Mouse (Mus musculus) stomach, embryonic 14.5 days (tissue): ENCODE measurements around the gene Zfp92. TPM values are rescaled to one million over a fixed set of nuclear protein-coding genes. Genes with fewer than 3 reads are reported as not detected.

Experiments
- ATAC-seq: fragments of 200-750 bp; cut with Nextera tagmentation; 2 replicates; pipeline ENCODE4 v1.8.0; 2017; ENCODE audit warnings: low read depth, moderate TSS enrichment; ENCODE audit not compliant: insufficient number of reproducible peaks, insufficient read depth, low FRiP score
- H3K27ac ChIP-seq: fragments of 300-500 bp; sonication (generic); 2 replicates; pipeline ENCODE4 v1.5.1; 2014; ENCODE audit warnings: mild to moderate bottlenecking, low read length, moderate library complexity, mixed read lengths
- H3K27me3 ChIP-seq: fragments of 300-500 bp; sonication (generic); 2 replicates; pipeline ENCODE4 v1.6.1; 2014; ENCODE audit warnings: low read length, control low read depth, mixed read lengths; ENCODE audit not compliant: control insufficient read depth, insufficient read depth
- H3K36me3 ChIP-seq: fragments of 300-500 bp; sonication (generic); 2 replicates; pipeline ENCODE4 v1.6.1; 2014; ENCODE audit warnings: mild to moderate bottlenecking, control low read depth, low read length, moderate library complexity, mixed read lengths; ENCODE audit not compliant: control insufficient read depth, insufficient read depth
- H3K4me1 ChIP-seq: fragments of 300-500 bp; sonication (generic); 2 replicates; pipeline ENCODE4 v1.6.1; 2014; ENCODE audit warnings: low read length, control low read depth, mixed read lengths; ENCODE audit not compliant: control insufficient read depth, insufficient read depth
- H3K4me2 ChIP-seq: fragments of 300-500 bp; sonication (generic); replicated peaks from 2 replicates; pipeline ENCODE4 v1.6.1; 2014; ENCODE audit warnings: low read depth, low read length, control low read depth
- H3K4me3 ChIP-seq: fragments of 300-500 bp; sonication (generic); 2 replicates; pipeline ENCODE4 v1.5.1; 2014; ENCODE audit warnings: low read depth, low read length, control low read depth
- H3K9ac ChIP-seq: fragments of 300-500 bp; sonication (generic); replicated peaks from 2 replicates; pipeline ENCODE4 v1.6.1; 2014; ENCODE audit warnings: low read depth, mild to moderate bottlenecking, control low read depth, low read length, moderate library complexity, mixed read lengths
- H3K9me3 ChIP-seq: fragments of 300-500 bp; sonication (generic); 2 replicates; pipeline ENCODE4 v1.6.1; 2016; ENCODE audit warnings: low read depth, low read length, control low read depth; ENCODE audit not compliant: control insufficient read depth
- WGBS: fragments of 180-500 bp; shearing (Covaris S2); extraction: QIAGEN DNeasy Blood & Tissue Kit; methylation state at CpG from one replicate; pipeline ENCODE4 v1.1.7; 2014; 5-methylcytosine and 5-hydroxymethylcytosine counted together
- polyA plus RNA-seq: library from polyadenylated mRNA; unstranded; fragments of >200 nt; fragmentation: Nextera tagmentation; extraction: Ambion mirVana; gene quantifications from 2 replicates; pipeline ENCODE4 v1.2.1, GENCODE M21; 2014

Zfp92 gene
- polyA plus RNA-seq, 1 experiment from 2014 or later, result 0.09 TPM

DNA sequence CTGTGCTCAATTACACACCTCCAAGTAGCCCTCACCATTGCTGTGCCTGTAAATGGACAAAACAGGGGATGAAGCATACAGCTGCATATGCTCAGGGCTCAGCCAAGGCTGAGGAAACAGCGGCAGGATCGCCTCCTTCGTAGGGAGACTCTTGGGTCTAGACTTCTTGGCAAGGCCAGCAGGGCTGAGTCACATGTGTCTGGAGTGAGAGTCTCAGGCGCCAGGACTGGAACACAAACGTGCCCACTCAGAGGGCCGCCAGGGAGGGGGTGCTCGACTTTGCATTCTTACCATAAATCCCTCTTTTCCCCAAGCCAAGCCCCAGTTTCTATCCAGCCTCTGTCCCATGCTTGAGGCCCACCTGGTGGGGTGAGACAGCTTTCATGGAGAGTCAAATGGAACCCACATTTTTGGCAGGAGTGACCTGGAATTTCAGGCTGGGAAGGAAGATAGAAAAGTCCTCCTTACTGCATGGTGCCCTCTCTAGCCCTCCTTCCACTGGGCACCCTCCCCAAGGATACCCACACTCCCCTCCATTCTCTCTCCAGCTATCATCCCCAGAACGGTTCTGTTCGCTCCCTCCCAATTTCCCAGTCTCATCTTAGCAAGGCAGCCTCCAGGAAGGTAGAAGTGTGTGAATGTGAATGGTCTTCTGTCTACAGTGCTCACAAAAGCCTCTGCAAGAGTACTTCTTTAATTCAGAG lies 54.7 kb downstream of the Zfp92 start:
- Histone ChIP-seq H3K27me3 (no peaks in the 10 kb centered on the region), H3K27ac (no peak overlapping the region), H3K4me2 (no peak overlapping the region), H3K4me1 (no peaks in the 10 kb centered on the region), H3K36me3 (no peaks in the 10 kb centered on the region), H3K4me3 (no peak overlapping the region), H3K9ac (no peak overlapping the region), H3K9me3 (no peaks in the 10 kb centered on the region)
- ATAC-seq, result no peak
- WGBS, result 64% methylated on average over 9 of the region's 9 CpGs

DNA sequence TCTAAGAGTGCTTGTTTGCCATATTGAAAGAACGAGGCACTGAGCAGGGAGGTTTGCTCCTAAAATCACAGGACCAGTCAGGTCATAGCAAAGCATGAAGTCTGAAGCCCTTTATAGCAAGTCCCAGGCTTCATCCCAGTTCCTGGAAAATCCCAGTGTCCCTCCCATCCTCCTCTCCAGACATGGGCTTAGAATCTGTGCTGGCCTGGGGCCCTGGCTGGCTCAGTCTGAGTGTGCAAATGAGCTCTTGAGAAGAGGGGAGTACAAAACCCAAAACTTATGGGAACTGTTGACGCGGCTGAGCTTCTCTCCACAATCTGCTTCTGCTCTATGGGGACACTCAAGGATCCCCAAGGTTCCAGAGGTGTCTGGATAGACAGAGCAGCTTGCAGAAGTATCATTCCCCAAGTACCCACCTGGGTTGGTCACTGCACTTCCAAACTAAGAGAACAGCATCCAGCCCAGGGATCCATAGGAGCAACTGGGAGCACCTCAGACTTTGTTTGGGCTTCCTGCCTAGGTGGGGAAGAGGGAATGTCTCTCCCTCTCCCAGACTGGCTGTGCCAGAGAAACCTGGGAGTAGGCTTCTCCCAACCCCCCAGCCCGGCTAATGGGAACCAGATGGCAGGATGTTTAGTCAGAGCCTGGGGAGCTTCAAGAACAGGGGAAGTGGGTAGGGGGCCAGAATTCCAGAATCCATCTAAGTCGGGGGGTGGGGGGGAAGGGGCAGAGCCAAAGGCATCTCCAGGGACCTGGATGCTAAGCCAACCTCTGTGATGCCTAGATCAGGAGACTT lies 56.7 kb downstream of the Zfp92 start:
- WGBS, result 66% methylated on average over 5 of the region's 5 CpGs
- Histone ChIP-seq H3K9ac (no peak overlapping the region), H3K36me3 (no peaks in the 10 kb centered on the region), H3K4me1 (no peaks in the 10 kb centered on the region), H3K27ac (peak overlapping the region; percentile 71; the same call in 1 of the 2 replicates), H3K27me3 (no peaks in the 10 kb centered on the region), H3K4me2 (no peak overlapping the region), H3K9me3 (no peaks in the 10 kb centered on the region), H3K4me3 (no peak overlapping the region)
- ATAC-seq, result peak; percentile 46; the same call in 1 of the 2 replicates

GRCm38 (mm10) chrX:73468330-73468729 lies 57.4 kb downstream of the Zfp92 start:
- H3K27me3 ChIP-seq, result no peaks in the 10 kb centered on the region
- no peak for ATAC-seq
- WGBS, result 79% methylated on average over 3 of the region's 3 CpGs
- H3K4me1 ChIP-seq, result no peaks in the 10 kb centered on the region
- no peak overlapping the region for H3K9ac ChIP-seq
- no peaks in the 10 kb centered on the region for H3K9me3 ChIP-seq
- H3K4me3 ChIP-seq, result no peak overlapping the region
- H3K36me3 ChIP-seq, result no peaks in the 10 kb centered on the region
- no peak overlapping the region for H3K4me2 ChIP-seq
- peak overlapping the region; percentile 71; the same call in 1 of the 2 replicates for H3K27ac ChIP-seq

- no peaks in the 10 kb centered on the region for H3K9me3 ChIP-seq
- H3K36me3 ChIP-seq, result no peaks in the 10 kb centered on the region
- H3K4me2 ChIP-seq, result no peak overlapping the region
- H3K27ac ChIP-seq, result peak overlapping the region; percentile 71; the same call in 1 of the 2 replicates
- H3K4me1 ChIP-seq, result no peaks in the 10 kb centered on the region
- 45% methylated on average over 1 of the region's 1 CpGs for WGBS
- no peak overlapping the region for H3K9ac ChIP-seq
- no peak overlapping the region for H3K4me3 ChIP-seq
- H3K27me3 ChIP-seq, result no peaks in the 10 kb centered on the region
- no peak for ATAC-seq
These were observed 57.9 kb downstream of the Zfp92 start for GRCm38 (mm10) chrX:73468752-73469151.

- Histone ChIP-seq H3K27me3 (no peaks in the 10 kb centered on the region), H3K4me2 (no peak overlapping the region), H3K4me3 (no peak overlapping the region), H3K4me1 (no peaks in the 10 kb centered on the region), H3K9me3 (no peaks in the 10 kb centered on the region), H3K27ac (no peak overlapping the region), H3K36me3 (no peaks in the 10 kb centered on the region), H3K9ac (no peak overlapping the region)
- 80% methylated on average over 3 of the region's 3 CpGs for WGBS
- ATAC-seq, result no peak
These were observed 60.9 kb downstream of the Zfp92 start for GRCm38 (mm10) chrX:73471764-73472163.

GRCm38 (mm10) chrX:73474340-73475165 lies 63.7 kb downstream of the Zfp92 start:
- 38% methylated on average over 12 of the region's 12 CpGs for WGBS
- Histone ChIP-seq H3K4me1 (no peaks in the 10 kb centered on the region), H3K4me2 (no peak overlapping the region), H3K9ac (no peak overlapping the region), H3K9me3 (no peaks in the 10 kb centered on the region), H3K27ac (peak overlapping the region; percentile 79), H3K36me3 (no peaks in the 10 kb centered on the region), H3K4me3 (no peak overlapping the region), H3K27me3 (no peaks in the 10 kb centered on the region)
- peak; percentile 57; the same call in 1 of the 2 replicates for ATAC-seq

DNA sequence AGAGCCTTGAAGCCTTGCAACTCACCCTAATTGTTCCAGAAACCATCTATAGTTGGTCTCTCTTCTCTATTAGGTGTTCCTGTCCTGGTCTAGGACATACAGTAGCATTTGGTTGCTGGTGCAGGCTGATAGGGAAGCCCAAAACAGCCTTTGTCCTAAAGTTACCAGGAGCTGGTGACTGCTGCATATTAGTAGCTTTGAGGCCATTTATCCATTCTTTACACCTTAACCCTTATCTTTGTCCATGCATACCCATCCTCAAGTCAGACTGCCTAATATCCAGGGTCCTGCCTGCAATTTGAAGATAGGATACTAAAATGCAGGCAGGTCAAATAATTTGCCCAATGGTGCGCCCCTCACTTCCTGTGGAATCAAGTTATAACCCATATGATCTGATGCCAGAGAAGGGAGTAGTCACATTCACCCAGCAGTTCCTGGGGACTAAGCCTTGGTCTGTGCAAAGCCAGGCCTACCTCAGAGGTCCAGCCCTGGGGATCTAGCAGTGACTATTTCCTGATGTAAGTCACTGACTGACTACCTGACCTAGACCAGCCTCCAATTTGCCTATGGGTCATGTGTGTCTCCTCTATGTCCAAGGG lies 64.9 kb downstream of the Zfp92 start:
- no peak overlapping the region for H3K4me2 ChIP-seq
- H3K36me3 ChIP-seq, result no peaks in the 10 kb centered on the region
- 91% methylated on average over 1 of the region's 1 CpGs for WGBS
- H3K9ac ChIP-seq, result no peak overlapping the region
- H3K27ac ChIP-seq, result peak overlapping the region; percentile 61; the same call in 1 of the 2 replicates
- H3K27me3 ChIP-seq, result no peaks in the 10 kb centered on the region
- ATAC-seq, result no peak
- H3K4me1 ChIP-seq, result 0 out of 2 replicates have a peak, but pooled peaks cover 3% of the 10 kb centered on the region
- no peaks in the 10 kb centered on the region for H3K9me3 ChIP-seq
- H3K4me3 ChIP-seq, result no peak overlapping the region

DNA sequence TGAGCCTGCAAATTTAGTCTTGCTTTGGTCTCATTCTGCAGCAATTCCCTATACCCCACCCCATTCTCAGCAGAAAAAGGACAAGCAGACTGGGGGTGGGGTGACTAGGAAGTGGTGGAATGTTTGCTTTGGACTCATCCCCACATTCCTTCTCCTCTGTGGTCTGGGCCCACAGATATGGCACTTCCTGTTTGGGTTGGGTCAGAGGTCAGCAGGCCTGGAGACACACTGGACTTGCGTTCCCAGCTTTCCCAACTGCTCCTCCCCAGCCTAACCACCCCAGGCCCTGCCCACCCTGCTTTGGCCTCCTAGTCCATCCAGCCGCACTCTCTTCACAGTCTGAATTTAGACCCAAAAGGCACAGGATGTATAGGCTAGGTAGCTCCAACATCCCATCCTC lies 65.7 kb downstream of the Zfp92 start:
- H3K9me3 ChIP-seq, result no peaks in the 10 kb centered on the region
- ATAC-seq, result peak; percentile 73
- H3K27ac ChIP-seq, result peak overlapping the region; percentile 61; the same call in 1 of the 2 replicates
- H3K4me3 ChIP-seq, result no peak overlapping the region
- 0 out of 2 replicates have a peak, but pooled peaks cover 3% of the 10 kb centered on the region for H3K4me1 ChIP-seq
- H3K4me2 ChIP-seq, result no peak overlapping the region
- 50% methylated on average over 2 of the region's 2 CpGs for WGBS
- no peaks in the 10 kb centered on the region for H3K27me3 ChIP-seq
- no peak overlapping the region for H3K9ac ChIP-seq
- no peaks in the 10 kb centered on the region for H3K36me3 ChIP-seq
